Mouse (Mus musculus): ENCODE data around the gene Ifna16.

DNA sequence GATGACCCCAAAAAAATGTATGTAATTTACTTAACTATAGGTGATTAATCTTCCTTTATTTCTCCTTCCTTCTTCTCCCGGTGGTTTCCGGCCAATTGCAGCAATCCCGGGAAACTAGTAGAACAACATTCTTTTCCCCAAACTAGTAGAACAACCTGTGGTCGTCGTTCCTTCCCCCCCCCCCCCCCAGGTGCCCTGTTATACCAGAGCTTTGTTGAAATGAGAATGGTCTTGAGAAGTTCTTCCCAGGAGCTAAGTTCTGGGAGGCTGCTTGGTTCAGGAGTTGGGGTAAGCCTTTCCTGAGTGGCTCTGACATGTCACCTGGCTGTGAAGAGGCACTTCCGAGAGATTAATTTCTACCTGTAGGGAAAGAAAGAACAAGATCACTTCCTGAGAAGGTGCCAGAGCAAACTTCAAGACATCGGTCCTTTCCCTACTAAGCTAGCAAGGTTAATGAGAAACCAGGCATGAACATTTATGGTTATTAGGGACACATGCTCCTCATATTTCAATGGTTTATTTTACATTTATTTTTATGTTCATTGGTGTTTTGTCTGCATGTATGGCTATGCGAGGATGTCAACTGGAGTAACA, 46.9 kb upstream of the Ifna16 start:
- TF ChIP-seq CTCF (IDR thresholded peaks at IDR 0.05; ENCODE audit: borderline replicate concordance, insufficient read depth, low read depth, low read length) (no peak), POLR2A (IDR thresholded peaks at IDR 0.05; ENCODE audit: borderline replicate concordance, insufficient read depth, low read length) (no peak)
